Mouse (Mus musculus): ENCODE measurements around the gene Gm5150. TPM values are rescaled to one million over a fixed set of nuclear protein-coding genes. Genes with fewer than 3 reads are reported as not detected.
"Not testable (repeated sequence)": the region's sequence is repeated elsewhere in the genome, so short reads cannot be mapped to it uniquely, and the experiment has no call there.

Gene Gm5150
- 0.18 TPM in 1 of 2 replicates, not detected in the other for polyA plus RNA-seq (2015; fragmentation: Nextera tagmentation; extraction: Ambion mirVana)

GRCm38 (mm10) chr3:16006215-16006614 is at the start of gene Gm5150:
TSS of gene Gm5150 (minus strand) at chr3:16006437.
- H3K9ac ChIP-seq (ENCODE audit: low read length), result no peak within 1 kb of the TSS
- H3K4me3 ChIP-seq (replicated peaks; ENCODE audit: low read length), result no peak within 1 kb of the TSS
- no peaks in the 10 kb centered on the region for H3K27me3 ChIP-seq (ENCODE audit: control insufficient read depth, insufficient read depth, low read length)
- no peaks in the 10 kb centered on the region for H3K36me3 ChIP-seq (ENCODE audit: control insufficient read depth, insufficient read depth, low read length)
- H3K27ac ChIP-seq (ENCODE audit: low read length), result no peak within 1 kb of the TSS
- no peak within 1 kb of the TSS for H3K4me2 ChIP-seq (ENCODE audit: low read depth, low read length)
- 83% methylated on average over 2 of the region's 2 CpGs for WGBS
- ATAC-seq (ENCODE audit: insufficient read depth, low FRiP score), result no peak
- no peaks in the 10 kb centered on the region for H3K9me3 ChIP-seq (replicated peaks; ENCODE audit: control insufficient read depth, low read length)
- no peaks in the 10 kb centered on the region for H3K4me1 ChIP-seq (ENCODE audit: control insufficient read depth, insufficient read depth, low read length)

- not testable (repeated sequence) for H3K4me1 ChIP-seq (ENCODE audit: control insufficient read depth, insufficient read depth, low read length); H3K27me3 ChIP-seq (ENCODE audit: control insufficient read depth, insufficient read depth, low read length); H3K4me2 ChIP-seq (ENCODE audit: low read depth, low read length); H3K9me3 ChIP-seq (replicated peaks; ENCODE audit: control insufficient read depth, low read length); ATAC-seq (ENCODE audit: insufficient read depth, low FRiP score); H3K36me3 ChIP-seq (ENCODE audit: control insufficient read depth, insufficient read depth, low read length); H3K27ac ChIP-seq (ENCODE audit: low read length); H3K9ac ChIP-seq (ENCODE audit: low read length); H3K4me3 ChIP-seq (replicated peaks; ENCODE audit: low read length)
- 78% methylated on average over 20 of the region's 20 CpGs for WGBS
Measured at GRCm38 (mm10) chr3:16051736-16052135, 45.5 kb upstream of the Gm5150 start.

- H3K4me1 ChIP-seq (ENCODE audit: control insufficient read depth, insufficient read depth, low read length), result no peaks in the 10 kb centered on the region
- H3K4me3 ChIP-seq (replicated peaks; ENCODE audit: low read length), result no peak overlapping the region
- no peak overlapping the region for H3K9ac ChIP-seq (ENCODE audit: low read length)
- ATAC-seq (ENCODE audit: insufficient read depth, low FRiP score), result no peak
- no peaks in the 10 kb centered on the region for H3K27me3 ChIP-seq (ENCODE audit: control insufficient read depth, insufficient read depth, low read length)
- 54% methylated on average over 4 of the region's 4 CpGs for WGBS
- no peaks in the 10 kb centered on the region; the same call in 1 of the 2 replicates for H3K9me3 ChIP-seq (replicated peaks; ENCODE audit: control insufficient read depth, low read length)
- no peak overlapping the region for H3K27ac ChIP-seq (ENCODE audit: low read length)
- H3K36me3 ChIP-seq (ENCODE audit: control insufficient read depth, insufficient read depth, low read length), result no peaks in the 10 kb centered on the region
- no peak overlapping the region for H3K4me2 ChIP-seq (ENCODE audit: low read depth, low read length)
Measured at GRCm38 (mm10) chr3:16047288-16047687, 41.1 kb upstream of the Gm5150 start.

GRCm38 (mm10) chr3:16043315-16043714 is 37.1 kb upstream of the Gm5150 start:
- Histone ChIP-seq H3K9ac (ENCODE audit: low read length) (no peak overlapping the region), H3K4me2 (ENCODE audit: low read depth, low read length) (no peak overlapping the region), H3K27me3 (ENCODE audit: control insufficient read depth, insufficient read depth, low read length) (no peaks in the 10 kb centered on the region), H3K36me3 (ENCODE audit: control insufficient read depth, insufficient read depth, low read length) (no peaks in the 10 kb centered on the region), H3K9me3 (replicated peaks; ENCODE audit: control insufficient read depth, low read length) (no peaks in the 10 kb centered on the region), H3K4me3 (replicated peaks; ENCODE audit: low read length) (no peak overlapping the region), H3K27ac (ENCODE audit: low read length) (no peak overlapping the region), H3K4me1 (ENCODE audit: control insufficient read depth, insufficient read depth, low read length) (no peaks in the 10 kb centered on the region)
- WGBS, result 3% methylated on average over 1 of the region's 1 CpGs
- no peak for ATAC-seq (ENCODE audit: insufficient read depth, low FRiP score)

GRCm38 (mm10) chr3:16024988-16025387 is 18.8 kb upstream of the Gm5150 start:
- ATAC-seq (ENCODE audit: insufficient read depth, low FRiP score), result not testable (repeated sequence)
- peak overlapping the region; percentile 6; the same call in 1 of the 2 replicates for H3K4me2 ChIP-seq (ENCODE audit: low read depth, low read length)
- 1% methylated on average over 4 of the region's 6 CpGs for WGBS

GRCm38 (mm10) chr3:16022214-16022613 is 16.0 kb upstream of the Gm5150 start:
- Histone ChIP-seq H3K4me2 (ENCODE audit: low read depth, low read length) (no peak overlapping the region), H3K27me3 (ENCODE audit: control insufficient read depth, insufficient read depth, low read length) (no peaks in the 10 kb centered on the region), H3K4me3 (replicated peaks; ENCODE audit: low read length) (no peak overlapping the region), H3K4me1 (ENCODE audit: control insufficient read depth, insufficient read depth, low read length) (no peaks in the 10 kb centered on the region), H3K9ac (ENCODE audit: low read length) (no peak overlapping the region), H3K9me3 (replicated peaks; ENCODE audit: control insufficient read depth, low read length) (no peaks in the 10 kb centered on the region), H3K36me3 (ENCODE audit: control insufficient read depth, insufficient read depth, low read length) (no peaks in the 10 kb centered on the region), H3K27ac (ENCODE audit: low read length) (no peak overlapping the region)
- 55% methylated on average over 1 of the region's 1 CpGs for WGBS
- ATAC-seq (ENCODE audit: insufficient read depth, low FRiP score), result no peak

More at GRCm38 (mm10) chr3:16024988-16025387, 18.8 kb upstream of the Gm5150 start:
- not testable (repeated sequence) for H3K4me1 ChIP-seq (ENCODE audit: control insufficient read depth, insufficient read depth, low read length); H3K36me3 ChIP-seq (ENCODE audit: control insufficient read depth, insufficient read depth, low read length); H3K9me3 ChIP-seq (replicated peaks; ENCODE audit: control insufficient read depth, low read length); H3K27ac ChIP-seq (ENCODE audit: low read length); H3K9ac ChIP-seq (ENCODE audit: low read length); H3K4me3 ChIP-seq (replicated peaks; ENCODE audit: low read length); H3K27me3 ChIP-seq (ENCODE audit: control insufficient read depth, insufficient read depth, low read length)

GRCm38 (mm10) chr3:16014456-16014855 is 8.2 kb upstream of the Gm5150 start:
- H3K27me3 ChIP-seq (ENCODE audit: control insufficient read depth, insufficient read depth, low read length); H3K4me2 ChIP-seq (ENCODE audit: low read depth, low read length); H3K27ac ChIP-seq (ENCODE audit: low read length); H3K4me3 ChIP-seq (replicated peaks; ENCODE audit: low read length); H3K36me3 ChIP-seq (ENCODE audit: control insufficient read depth, insufficient read depth, low read length); ATAC-seq (ENCODE audit: insufficient read depth, low FRiP score); H3K9me3 ChIP-seq (replicated peaks; ENCODE audit: control insufficient read depth, low read length); H3K9ac ChIP-seq (ENCODE audit: low read length); H3K4me1 ChIP-seq (ENCODE audit: control insufficient read depth, insufficient read depth, low read length): not testable (repeated sequence)
- WGBS, result 80% methylated on average over 2 of the region's 2 CpGs

GRCm38 (mm10) chr3:16007827-16008226 is 1.6 kb upstream of the Gm5150 start:
- Histone ChIP-seq H3K27me3 (ENCODE audit: control insufficient read depth, insufficient read depth, low read length) (no peaks in the 10 kb centered on the region), H3K9ac (ENCODE audit: low read length) (no peak overlapping the region), H3K36me3 (ENCODE audit: control insufficient read depth, insufficient read depth, low read length) (no peaks in the 10 kb centered on the region), H3K9me3 (replicated peaks; ENCODE audit: control insufficient read depth, low read length) (no peaks in the 10 kb centered on the region), H3K4me3 (replicated peaks; ENCODE audit: low read length) (no peak overlapping the region), H3K4me1 (ENCODE audit: control insufficient read depth, insufficient read depth, low read length) (no peaks in the 10 kb centered on the region), H3K27ac (ENCODE audit: low read length) (no peak overlapping the region), H3K4me2 (ENCODE audit: low read depth, low read length) (no peak overlapping the region)
- ATAC-seq (ENCODE audit: insufficient read depth, low FRiP score), result no peak
- 77% methylated on average over 1 of the region's 1 CpGs for WGBS

GRCm38 (mm10) chr3:16003890-16004633 is 2.2 kb downstream of the Gm5150 start:
- Histone ChIP-seq H3K9ac (ENCODE audit: low read length) (no peak overlapping the region), H3K9me3 (replicated peaks; ENCODE audit: control insufficient read depth, low read length) (no peaks in the 10 kb centered on the region), H3K4me2 (ENCODE audit: low read depth, low read length) (no peak overlapping the region), H3K27me3 (ENCODE audit: control insufficient read depth, insufficient read depth, low read length) (no peaks in the 10 kb centered on the region), H3K4me1 (ENCODE audit: control insufficient read depth, insufficient read depth, low read length) (no peaks in the 10 kb centered on the region), H3K4me3 (replicated peaks; ENCODE audit: low read length) (no peak overlapping the region), H3K36me3 (ENCODE audit: control insufficient read depth, insufficient read depth, low read length) (no peaks in the 10 kb centered on the region), H3K27ac (ENCODE audit: low read length) (no peak overlapping the region)
- ATAC-seq (ENCODE audit: insufficient read depth, low FRiP score), result no peak
- 76% methylated on average over 3 of the region's 3 CpGs for WGBS

All from stomach, embryonic 16.5 days (tissue).